Mouse (Mus musculus) testis, adult 2 months (tissue): ENCODE results near the gene Tmem104.

ENCODE experiments used
- CTCF ChIP-seq: fragments of 200-500 bp; IDR thresholded peaks from 2 replicates; pipeline ENCODE4 v1.5.1; 2012; ENCODE audit warnings: low read depth, mild to moderate bottlenecking, inconsistent platforms, low read length, moderate library complexity; ENCODE audit not compliant: control insufficient read depth, insufficient read depth, insufficient replicate concordance
- POLR2A ChIP-seq: fragments of 200-500 bp; IDR thresholded peaks from 2 replicates; pipeline ENCODE4 v1.6.1; 2012; ENCODE audit warnings: low read depth, mild to moderate bottlenecking, inconsistent platforms, low read length, moderate library complexity; ENCODE audit not compliant: control insufficient read depth

DNA sequence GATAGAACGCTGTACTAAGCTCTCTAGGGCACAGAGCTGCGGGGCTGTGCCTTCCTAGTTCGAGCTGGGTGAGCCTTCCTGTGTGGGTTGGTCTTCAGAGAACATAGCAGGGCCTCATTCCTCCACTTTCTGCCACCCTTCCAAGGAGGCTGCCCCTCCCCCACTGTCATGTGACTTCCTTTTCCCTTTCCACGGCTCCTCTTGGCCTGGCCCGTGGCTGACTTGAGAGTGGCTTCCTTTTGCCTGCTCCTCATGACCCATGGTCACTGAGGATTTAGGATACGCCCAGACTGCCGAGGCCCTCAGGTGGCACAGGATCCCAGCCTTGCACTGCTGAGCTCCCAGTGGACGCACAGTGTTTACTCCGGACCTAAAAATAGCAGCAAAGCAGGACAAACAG lies 4.9 kb downstream of the Tmem104 start:
- TF ChIP-seq CTCF: no peak
- no peak for TF ChIP-seq POLR2A
